Mouse (Mus musculus) CH12.LX (cell line): ENCODE results near the gene Drg1.

Source experiments
- CHD2 ChIP-seq: IDR thresholded peaks from 2 replicates; pipeline ENCODE4 v1.6.1; 2011; ENCODE audit warnings: low read length, improper control_type of control experiment
- CTCF ChIP-seq, 2 experiments: IDR thresholded peaks in 1 of 2; conservative IDR thresholded peaks in 1 of 2; 2 replicates each; pipeline ENCODE4 v1.5.1; 2011 to 2012; ENCODE audit warnings: low read depth in 2 of 2, low read length in 2 of 2, improper control_type of control experiment in 1 of 2, inconsistent platforms in 1 of 2, mild to moderate bottlenecking in 1 of 2, moderate library complexity in 1 of 2
- EP300 ChIP-seq: IDR thresholded peaks from 2 replicates; pipeline ENCODE4 v1.6.1; 2011; ENCODE audit warnings: low read length, improper control_type of control experiment
- GABPA ChIP-seq: IDR thresholded peaks from 2 replicates; pipeline ENCODE4 v1.6.1; 2012; ENCODE audit warnings: low read depth, low read length, improper control_type of control experiment, inconsistent platforms; ENCODE audit not compliant: insufficient replicate concordance
- NELFE ChIP-seq: IDR thresholded peaks from 2 replicates; pipeline ENCODE4 v1.6.1; 2011; ENCODE audit warnings: low read depth, low read length, improper control_type of control experiment
- NRF1 ChIP-seq: IDR thresholded peaks from 2 replicates; pipeline ENCODE4 v1.6.1; 2014; ENCODE audit warnings: low read depth, mild to moderate bottlenecking, inconsistent platforms, low read length, improper control_type of control experiment, moderate library complexity
- POLR2A ChIP-seq: IDR thresholded peaks from 2 replicates; pipeline ENCODE4 v1.6.1; 2011; ENCODE audit warnings: low read depth, mild to moderate bottlenecking, improper control_type of control experiment, low read length
- USF1 ChIP-seq: IDR thresholded peaks from 2 replicates; pipeline ENCODE4 v1.6.1; 2014; ENCODE audit warnings: low read depth, mild to moderate bottlenecking, inconsistent platforms, low read length, improper control_type of control experiment
- ZKSCAN1 ChIP-seq: IDR thresholded peaks from 2 replicates; pipeline ENCODE4 v1.6.1; 2012; ENCODE audit warnings: low read depth, inconsistent platforms, low read length, improper control_type of control experiment, borderline replicate concordance

DNA sequence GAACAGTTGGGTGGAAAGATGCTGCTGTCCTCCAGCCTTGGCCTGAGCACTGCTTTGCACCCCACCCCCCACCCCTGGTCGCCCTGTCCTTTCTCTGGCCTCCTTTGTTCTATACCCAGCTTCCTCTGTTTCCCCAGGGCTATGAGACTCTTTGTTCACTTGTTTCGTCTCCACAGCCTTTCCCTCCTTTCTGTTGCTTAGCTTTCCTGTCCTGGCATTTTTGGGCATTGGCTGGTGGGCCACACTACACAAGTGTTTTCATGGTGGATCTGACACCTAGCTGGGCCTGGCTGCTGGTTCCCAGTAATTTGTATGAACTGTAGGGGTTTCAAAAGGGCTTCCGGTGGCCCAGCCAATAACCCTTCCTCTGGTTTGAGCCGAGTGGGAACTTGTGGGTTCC, 27.1 kb upstream of the Drg1 start:
- no peak for TF ChIP-seq GABPA
- TF ChIP-seq NRF1, result no peak
- no peak for TF ChIP-seq CHD2
- TF ChIP-seq EP300, result no peak
- no peak for TF ChIP-seq USF1
- no peak for TF ChIP-seq CTCF (conservative IDR thresholded peaks at IDR 0.05 in 1 of 2, IDR thresholded peaks at IDR 0.05 in 1 of 2; ENCODE audit: low read depth in 2 of 2, low read length in 2 of 2)
- no peak for TF ChIP-seq ZKSCAN1
- TF ChIP-seq POLR2A, result no peak
- no peak for TF ChIP-seq NELFE
